ENCODE assay signal across 12 mouse cellular contexts in the genomic region with DNA sequence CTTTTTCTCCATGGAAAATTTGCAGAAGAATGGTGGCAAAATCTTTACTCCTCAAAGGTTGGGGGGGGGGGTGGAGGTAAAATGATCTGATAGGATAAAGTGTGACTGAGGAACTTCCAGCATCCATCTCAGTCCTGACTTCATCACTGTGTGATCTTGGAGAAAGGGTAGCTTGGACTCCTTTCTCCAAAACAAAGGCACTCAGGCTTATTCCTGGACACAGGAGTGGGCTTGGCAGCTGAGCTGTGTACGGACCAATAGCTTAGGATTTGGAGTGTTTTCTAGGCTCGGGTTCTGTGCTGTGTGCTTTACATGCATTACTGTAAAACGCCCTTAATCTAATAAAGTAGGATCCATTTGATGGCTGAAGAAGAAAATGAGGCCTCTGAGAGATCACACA.
DNase-seq lines count a peak whose midpoint lies in the region; ATAC-seq and TF ChIP-seq lines count a peak whose summit lies in the region.
"Had no signal": no experiment of that assay in that cellular context is flagged by ENCODE, and none has a peak within 500 bp of the region (broad histone marks: within the 10 kb centered on the region; RNA-seq: fewer than 3 reads in every experiment).

No protein-coding gene starts in this region.

- no peak for TF ChIP-seq CTCF in brain, embryonic 14.5 days (IDR thresholded peaks at IDR 0.05; ENCODE audit: borderline replicate concordance, extremely low read depth, insufficient read depth, insufficient read length)

- H3K27me3 ChIP-seq in forebrain, embryonic 13.5 days = no peaks in the 10 kb centered on the region
- H3K27me3 ChIP-seq in forebrain, embryonic 11.5 days (ENCODE audit: control insufficient read depth, insufficient read depth, low read length) = no peaks in the 10 kb centered on the region
- H3K27me3 ChIP-seq in hindbrain, embryonic 13.5 days = no peaks in the 10 kb centered on the region
- no peaks in the 10 kb centered on the region for H3K27me3 ChIP-seq in midbrain, embryonic 14.5 days (ENCODE audit: control insufficient read depth, insufficient read depth, low read length)
- H3K27me3 ChIP-seq: heart, embryonic 15.5 days had no signal

- no peak for TF ChIP-seq POLR2A in brain, embryonic 14.5 days (IDR thresholded peaks at IDR 0.05; ENCODE audit: borderline replicate concordance, extremely low read depth, insufficient read depth, insufficient read length, poor library complexity, severe bottlenecking)

- H3K27ac ChIP-seq in forebrain, embryonic 13.5 days = peak overlapping the region; percentile 65
- H3K27ac ChIP-seq in forebrain, embryonic 11.5 days (ENCODE audit: low read depth, low read length) = no peak overlapping the region; the same call in 1 of the 2 replicates
- peak overlapping the region; percentile 71 for H3K27ac ChIP-seq in hindbrain, embryonic 13.5 days
- peak overlapping the region; percentile 58 for H3K27ac ChIP-seq in midbrain, embryonic 14.5 days (replicated peaks; ENCODE audit: low read depth, low read length)
- H3K27ac ChIP-seq: heart, embryonic 15.5 days; macrophage had no signal

- no peak overlapping the region for H3K9ac ChIP-seq in forebrain, embryonic 13.5 days
- H3K9ac ChIP-seq in forebrain, embryonic 11.5 days (ENCODE audit: low read length) = no peak overlapping the region
- no peak overlapping the region for H3K9ac ChIP-seq in hindbrain, embryonic 13.5 days
- no peak overlapping the region; the same call in 1 of the 2 replicates for H3K9ac ChIP-seq in midbrain, embryonic 14.5 days (replicated peaks; ENCODE audit: low read length)
- H3K9ac ChIP-seq: heart, embryonic 15.5 days had no signal

- DNase-seq in forebrain, embryonic 11.5 days (ENCODE audit: low spot score) = no peak
- DNase-seq in brain, embryonic 14.5 days (ENCODE audit: low read depth) = peak; percentile 30
- no peak for DNase-seq in midbrain, embryonic 14.5 days
- no peak for DNase-seq in layer of hippocampus, adult 18-20 months (ENCODE audit: low spot score in 2 of 2)
- no peak for DNase-seq in gastrocnemius, postnatal 14 days
- no peak for DNase-seq in left cerebral cortex, postnatal 25 days (ENCODE audit: low spot score in 2 of 2)
- DNase-seq: lung, adult 2 months had no signal

- ATAC-seq in forebrain, embryonic 13.5 days = no peak
- ATAC-seq in forebrain, embryonic 11.5 days (replicated peaks; ENCODE audit: low FRiP score) = no peak
- ATAC-seq in hindbrain, embryonic 13.5 days (ENCODE audit: low FRiP score) = peak; percentile 36; the same call in 1 of the 2 replicates
- no peak for ATAC-seq in midbrain, embryonic 14.5 days (ENCODE audit: low FRiP score, low TSS enrichment)
- ATAC-seq: activated CD4-positive, CD25-positive, alpha-beta regulatory T cell, adult 4 months had no signal

- peak overlapping the region; percentile 37; the same call in 1 of the 2 replicates for H3K4me2 ChIP-seq in forebrain, embryonic 13.5 days
- H3K4me2 ChIP-seq in forebrain, embryonic 11.5 days (ENCODE audit: low read depth, low read length, severe bottlenecking) = no peak overlapping the region
- H3K4me2 ChIP-seq in hindbrain, embryonic 13.5 days = no peak overlapping the region
- peak overlapping the region; percentile 41; the same call in 1 of the 2 replicates for H3K4me2 ChIP-seq in midbrain, embryonic 14.5 days (ENCODE audit: low read length)
- H3K4me2 ChIP-seq: heart, embryonic 15.5 days had no signal

- peaks cover 15% of the 10 kb centered on the region for H3K4me1 ChIP-seq in forebrain, embryonic 13.5 days
- H3K4me1 ChIP-seq in forebrain, embryonic 11.5 days (replicated peaks; ENCODE audit: control insufficient read depth, insufficient read depth, low read length) = no peaks in the 10 kb centered on the region; the same call in 1 of the 2 replicates
- peaks cover 16% of the 10 kb centered on the region for H3K4me1 ChIP-seq in hindbrain, embryonic 13.5 days (replicated peaks)
- peaks cover 9% of the 10 kb centered on the region; the same call in 1 of the 2 replicates for H3K4me1 ChIP-seq in midbrain, embryonic 14.5 days (ENCODE audit: control insufficient read depth, insufficient read depth, low read length)
- H3K4me1 ChIP-seq: heart, embryonic 15.5 days had no signal

- no peaks in the 10 kb centered on the region for H3K36me3 ChIP-seq in forebrain, embryonic 13.5 days (ENCODE audit: poor library complexity, severe bottlenecking)
- no peaks in the 10 kb centered on the region for H3K36me3 ChIP-seq in forebrain, embryonic 11.5 days (ENCODE audit: control insufficient read depth, insufficient read depth, low read length)
- H3K36me3 ChIP-seq in hindbrain, embryonic 13.5 days = no peaks in the 10 kb centered on the region
- H3K36me3 ChIP-seq in midbrain, embryonic 14.5 days (ENCODE audit: control insufficient read depth, insufficient read depth, low read length) = no peaks in the 10 kb centered on the region
- H3K36me3 ChIP-seq: heart, embryonic 15.5 days had no signal

- H3K4me3 ChIP-seq in forebrain, embryonic 13.5 days = no peak overlapping the region
- no peak overlapping the region for H3K4me3 ChIP-seq in forebrain, embryonic 11.5 days (ENCODE audit: low read depth, low read length)
- no peak overlapping the region for H3K4me3 ChIP-seq in hindbrain, embryonic 13.5 days
- no peak overlapping the region for H3K4me3 ChIP-seq in midbrain, embryonic 14.5 days (replicated peaks; ENCODE audit: low read depth, low read length)
- H3K4me3 ChIP-seq: heart, embryonic 15.5 days had no signal

- intact Hi-C loops in gastrocnemius, postnatal 14 days (cut with DNase I; ENCODE audit: low total_unique reads) = no loop called here
- intact Hi-C loops in left cerebral cortex, postnatal 25 days (cut with DNase I) = no loop called here

- 59% methylated on average over 3 of the region's 3 CpGs for WGBS in forebrain, embryonic 13.5 days
- WGBS in forebrain, embryonic 11.5 days = 68% methylated on average over 3 of the region's 3 CpGs
- WGBS in hindbrain, embryonic 13.5 days = 64% methylated on average over 3 of the region's 3 CpGs
- 49% methylated on average over 3 of the region's 3 CpGs for WGBS in midbrain, embryonic 14.5 days

- no peaks in the 10 kb centered on the region for H3K9me3 ChIP-seq in forebrain, embryonic 13.5 days (replicated peaks)
- no peaks in the 10 kb centered on the region for H3K9me3 ChIP-seq in forebrain, embryonic 11.5 days (ENCODE audit: control insufficient read depth, low read length)
- no peaks in the 10 kb centered on the region for H3K9me3 ChIP-seq in hindbrain, embryonic 13.5 days
- no peaks in the 10 kb centered on the region for H3K9me3 ChIP-seq in midbrain, embryonic 14.5 days (ENCODE audit: control insufficient read depth, low read length)
- H3K9me3 ChIP-seq: heart, embryonic 15.5 days had no signal

Comparison
In these comparisons a context has a peak if more than half of its experiments do, and no peak if none do; other contexts are left out.
1. H3K4me2 ChIP-seq: peak in forebrain, embryonic 13.5 days (single experiment) and midbrain, embryonic 14.5 days (single experiment); none in forebrain, embryonic 11.5 days (single experiment) and hindbrain, embryonic 13.5 days (single experiment).